Mouse (Mus musculus) CH12F3 (cell line): ENCODE data around the gene Emg1.

Experiments used
- in situ Hi-C: fragments of 300-500 bp; cut with MboI; formaldehyde crosslinking; loops from 2 replicates; pipeline ENCODE4 v1.14.3; 2020; ENCODE audit warnings: low sequenced_read_pairs

Gene Emg1

GRCm38 (mm10) chr6:124740888-124741761, 29.1 kb upstream of the Emg1 start, which contains the start of gene Grcc10:
Gene Grcc10 (minus strand): TSS chr6:124741374.
- in situ Hi-C loops, result no loop called here

- in situ Hi-C loops, result no loop called here
These were observed 28.4 kb upstream of the Emg1 start for GRCm38 (mm10) chr6:124740211-124740887.

GRCm38 (mm10) chr6:124739231-124739796, 27.3 kb upstream of the Emg1 start:
- in situ Hi-C loops, result no loop called here

- in situ Hi-C loops, result no loop called here
These were observed 26.6 kb upstream of the Emg1 start, which contains the start of gene Ptpn6 for GRCm38 (mm10) chr6:124738511-124739023. Gene Ptpn6 (minus strand): TSS chr6:124738714.

- in situ Hi-C loops, result no loop called here
These were observed 25.1 kb upstream of the Emg1 start for GRCm38 (mm10) chr6:124737040-124737439.

- in situ Hi-C loops, result no loop called here
These were observed 22.4 kb upstream of the Emg1 start for GRCm38 (mm10) chr6:124734417-124734816.

GRCm38 (mm10) chr6:124732476-124733370, 20.7 kb upstream of the Emg1 start:
- in situ Hi-C loops, result no loop called here

GRCm38 (mm10) chr6:124731038-124731437, 19.1 kb upstream of the Emg1 start:
- in situ Hi-C loops, result no loop called here

- in situ Hi-C loops, result no loop called here
These were observed 18.1 kb upstream of the Emg1 start for GRCm38 (mm10) chr6:124729850-124730705.

GRCm38 (mm10) chr6:124728621-124729020, 16.6 kb upstream of the Emg1 start:
- in situ Hi-C loops, result no loop called here

GRCm38 (mm10) chr6:124724472-124724871, 12.5 kb upstream of the Emg1 start:
- in situ Hi-C loops, result no loop called here

GRCm38 (mm10) chr6:124723541-124723940, 11.6 kb upstream of the Emg1 start:
- in situ Hi-C loops, result no loop called here

GRCm38 (mm10) chr6:124722876-124723473, 11.0 kb upstream of the Emg1 start:
- in situ Hi-C loops, result no loop called here

GRCm38 (mm10) chr6:124720904-124721303, 8.9 kb upstream of the Emg1 start:
- in situ Hi-C loops, result no loop called here

GRCm38 (mm10) chr6:124719354-124719978, 7.5 kb upstream of the Emg1 start:
- in situ Hi-C loops, result no loop called here

- in situ Hi-C loops, result no loop called here
These were observed 6.7 kb upstream of the Emg1 start for GRCm38 (mm10) chr6:124718703-124719102.

GRCm38 (mm10) chr6:124717968-124718367, 6.0 kb upstream of the Emg1 start:
- in situ Hi-C loops, result no loop called here

- in situ Hi-C loops, result no loop called here
These were observed 5.0 kb upstream of the Emg1 start for GRCm38 (mm10) chr6:124716864-124717490.
